In genomic region chr11:6389483-6389921, GRCm38 (mm10) we compare ENCODE assay signal across 8 mouse cellular contexts. TPM values are rescaled to one million over a fixed set of nuclear protein-coding genes. Genes with fewer than 3 reads are reported as not detected.
DNase-seq lines count a peak whose midpoint lies in the region; ATAC-seq and TF ChIP-seq lines count a peak whose summit lies in the region.

No protein-coding gene starts in this region.

- H3K9ac ChIP-seq in hindbrain, embryonic 16.5 days (ENCODE audit: low read depth, low read length), result peak overlapping the region; percentile 99
- peak overlapping the region; percentile 92 for H3K9ac ChIP-seq in stomach, embryonic 16.5 days (ENCODE audit: low read length)

- H3K36me3 ChIP-seq in testis, adult 2 months (ENCODE audit: control insufficient read depth, insufficient read depth, low read length), result no peaks in the 10 kb centered on the region; the same call in 1 of the 2 replicates
- peaks cover 10% of the 10 kb centered on the region for H3K36me3 ChIP-seq in hindbrain, embryonic 16.5 days (ENCODE audit: control insufficient read depth, insufficient read depth, low read length)
- no peaks in the 10 kb centered on the region for H3K36me3 ChIP-seq in stomach, embryonic 16.5 days (ENCODE audit: control insufficient read depth, insufficient read depth, low read length)

- peak; percentile 41 for DNase-seq in adrenal gland, adult 2 months
- no peak for DNase-seq in adrenal gland, adult 18-20 months (ENCODE audit: low spot score in 2 of 2)
- no peak for DNase-seq in testis, postnatal 10 days (ENCODE audit: low spot score)
- DNase-seq in lung, postnatal 10 days, result peak; percentile 32
- DNase-seq in left cerebral cortex, adult 11 months (ENCODE audit: low spot score), result no peak

- no peak for TF ChIP-seq POLR2A in testis, adult 2 months (IDR thresholded peaks at IDR 0.05; ENCODE audit: control insufficient read depth, low read depth, low read length)

- under 1% methylated on average over 39 of the region's 43 CpGs for WGBS in hindbrain, embryonic 16.5 days
- 2% methylated on average over 25 of the region's 43 CpGs for WGBS in stomach, embryonic 16.5 days

- H3K4me3 ChIP-seq in testis, adult 2 months (ENCODE audit: control insufficient read depth, low read depth, low read length), result peak overlapping the region; percentile 99
- H3K4me3 ChIP-seq in hindbrain, embryonic 16.5 days (ENCODE audit: low read length), result peak overlapping the region; percentile 91
- peak overlapping the region; percentile 89 for H3K4me3 ChIP-seq in stomach, embryonic 16.5 days (replicated peaks; ENCODE audit: low read length)

- peak overlapping the region; percentile 92 for H3K27ac ChIP-seq in testis, adult 2 months (ENCODE audit: control insufficient read depth, insufficient read depth, low read depth, low read length)
- H3K27ac ChIP-seq in hindbrain, embryonic 16.5 days (ENCODE audit: low read depth, low read length), result peak overlapping the region; percentile 95
- H3K27ac ChIP-seq in stomach, embryonic 16.5 days (ENCODE audit: low read length), result peak overlapping the region; percentile 96

- H3K27me3 ChIP-seq in testis, adult 2 months (ENCODE audit: control insufficient read depth, insufficient read depth, low read length), result no peaks in the 10 kb centered on the region
- no peaks in the 10 kb centered on the region for H3K27me3 ChIP-seq in hindbrain, embryonic 16.5 days (replicated peaks; ENCODE audit: control insufficient read depth, insufficient read depth, low read length)
- H3K27me3 ChIP-seq in stomach, embryonic 16.5 days (ENCODE audit: control insufficient read depth, insufficient read depth, low read length), result no peaks in the 10 kb centered on the region

- no peak for TF ChIP-seq CTCF in testis, adult 2 months (IDR thresholded peaks at IDR 0.05; ENCODE audit: control insufficient read depth, insufficient read depth, insufficient replicate concordance, low read depth, low read length)

- peak; percentile 44 for ATAC-seq in hindbrain, embryonic 16.5 days
- no peak; the same call in 1 of the 2 replicates for ATAC-seq in stomach, embryonic 16.5 days (ENCODE audit: insufficient read depth, low FRiP score)

- H3K4me2 ChIP-seq in hindbrain, embryonic 16.5 days (ENCODE audit: low read length), result peak overlapping the region; percentile 80
- peak overlapping the region; percentile 77 for H3K4me2 ChIP-seq in stomach, embryonic 16.5 days (ENCODE audit: low read depth, low read length)

- H3K9me3 ChIP-seq in hindbrain, embryonic 16.5 days (ENCODE audit: control insufficient read depth, low read length), result no peaks in the 10 kb centered on the region
- no peaks in the 10 kb centered on the region for H3K9me3 ChIP-seq in stomach, embryonic 16.5 days (replicated peaks; ENCODE audit: control insufficient read depth, low read length)

- H3K4me1 ChIP-seq in testis, adult 2 months (ENCODE audit: control insufficient read depth, insufficient read depth, low read length), result peaks cover 3% of the 10 kb centered on the region; the same call in 1 of the 2 replicates
- peaks cover 16% of the 10 kb centered on the region for H3K4me1 ChIP-seq in hindbrain, embryonic 16.5 days (ENCODE audit: control insufficient read depth, insufficient read depth, low read depth, low read length)
- H3K4me1 ChIP-seq in stomach, embryonic 16.5 days (ENCODE audit: control insufficient read depth, insufficient read depth, low read length), result peaks cover 8% of the 10 kb centered on the region; the same call in 1 of the 2 replicates

RNA-seq across cellular contexts. Expression of gene Zmiz2, which starts 0.6 kb away (rescaled TPM):
- 10 to 100 TPM; 50.5 to 52.8 TPM for total RNA-seq in adrenal gland, adult 2 months (2021)
- 71.1 and 85.0 TPM in 2 replicates for polyA plus RNA-seq in adrenal gland, adult 2 months (2012; rRNA removed)
- total RNA-seq in adrenal gland, adult 18-20 months (2021), result 10 to 100 TPM; 48.8 to 51.2 TPM
- 159 and 160 TPM in 2 replicates for polyA plus RNA-seq in testis, adult 2 months (2012; rRNA removed)
- polyA plus RNA-seq in hindbrain, embryonic 16.5 days (2015; fragmentation: Nextera tagmentation; extraction: Ambion mirVana), result 29.1 and 29.6 TPM in 2 replicates
- 9.8 and 10.2 TPM in 2 replicates for polyA plus RNA-seq in stomach, embryonic 16.5 days (2015; fragmentation: Nextera tagmentation; extraction: Ambion mirVana)

RNA-seq across cellular contexts. Expression of gene Ppia, which starts 25.7 kb away (rescaled TPM):
- 1,000 to 10,000 TPM; 1,264 to 1,797 TPM for total RNA-seq in adrenal gland, adult 2 months (2021)
- polyA plus RNA-seq in adrenal gland, adult 2 months (2012; rRNA removed), result 237 and 265 TPM in 2 replicates
- 1,000 to 10,000 TPM; 1,645 to 1,705 TPM for total RNA-seq in adrenal gland, adult 18-20 months (2021)
- 609 and 709 TPM in 2 replicates for polyA plus RNA-seq in testis, adult 2 months (2012; rRNA removed)
- polyA plus RNA-seq in hindbrain, embryonic 16.5 days (2015; fragmentation: Nextera tagmentation; extraction: Ambion mirVana), result 4,094 and 4,423 TPM in 2 replicates
- 4,720 and 4,955 TPM in 2 replicates for polyA plus RNA-seq in stomach, embryonic 16.5 days (2015; fragmentation: Nextera tagmentation; extraction: Ambion mirVana)

RNA-seq across cellular contexts. Expression of gene H2afv, which starts 54.7 kb away (rescaled TPM):
- 10 to 100 TPM; 39.2 to 86.1 TPM for total RNA-seq in adrenal gland, adult 2 months (2021)
- 15.0 and 17.4 TPM in 2 replicates for polyA plus RNA-seq in adrenal gland, adult 2 months (2012; rRNA removed)
- 10 to 100 TPM; 46.1 to 49.3 TPM for total RNA-seq in adrenal gland, adult 18-20 months (2021)
- polyA plus RNA-seq in testis, adult 2 months (2012; rRNA removed), result 26.2 and 30.5 TPM in 2 replicates
- 223 and 239 TPM in 2 replicates for polyA plus RNA-seq in hindbrain, embryonic 16.5 days (2015; fragmentation: Nextera tagmentation; extraction: Ambion mirVana)
- 357 and 363 TPM in 2 replicates for polyA plus RNA-seq in stomach, embryonic 16.5 days (2015; fragmentation: Nextera tagmentation; extraction: Ambion mirVana)

Comparison
In these comparisons a context has a peak if more than half of its experiments do, and no peak if none do; other contexts are left out.
1. DNase-seq: peak in adrenal gland, adult 2 months (single experiment) and lung, postnatal 10 days (single experiment); none in adrenal gland, adult 18-20 months (0 of 2), testis, postnatal 10 days (single experiment) and left cerebral cortex, adult 11 months (single experiment).
2. Peak in every context shown above with its lines, with median percentiles within 50 percentile points of each other: H3K27ac ChIP-seq and H3K4me3 ChIP-seq.